Mouse (Mus musculus): ENCODE results near the gene Agpat2. TPM values are rescaled to one million over a fixed set of nuclear protein-coding genes. Genes with fewer than 3 reads are reported as not detected.

Agpat2 gene
- polyA plus RNA-seq, 1 experiment from 2014 or later = 24.6 TPM

- Histone ChIP-seq H3K9ac (no peak overlapping the region), H3K27ac (no peak overlapping the region), H3K4me1 (peaks cover 41% of the 10 kb centered on the region), H3K27me3 (no peaks in the 10 kb centered on the region), H3K9me3 (no peaks in the 10 kb centered on the region), H3K4me2 (replicated peaks) (no peak overlapping the region), H3K36me3 (no peaks in the 10 kb centered on the region), H3K4me3 (no peak overlapping the region)
- 72% methylated on average over 3 of the region's 3 CpGs for WGBS
- ATAC-seq (ENCODE audit: low FRiP score, low read depth) = no peak
Measured at GRCm38 (mm10) chr2:26544265-26544664, 60.0 kb downstream of the Agpat2 start.

- Histone ChIP-seq H3K4me2 (replicated peaks) (no peak overlapping the region), H3K9me3 (no peaks in the 10 kb centered on the region), H3K9ac (no peak overlapping the region), H3K4me1 (peaks cover 41% of the 10 kb centered on the region), H3K27ac (no peak overlapping the region), H3K36me3 (no peaks in the 10 kb centered on the region), H3K27me3 (no peaks in the 10 kb centered on the region), H3K4me3 (no peak overlapping the region)
- 87% methylated on average over 8 of the region's 8 CpGs for WGBS
- no peak for ATAC-seq (ENCODE audit: low FRiP score, low read depth)
Measured at GRCm38 (mm10) chr2:26543768-26544167, 60.4 kb downstream of the Agpat2 start.

- Histone ChIP-seq H3K9ac (no peak overlapping the region), H3K4me1 (peaks cover 41% of the 10 kb centered on the region), H3K9me3 (no peaks in the 10 kb centered on the region), H3K4me3 (no peak overlapping the region), H3K27me3 (no peaks in the 10 kb centered on the region), H3K36me3 (no peaks in the 10 kb centered on the region), H3K4me2 (replicated peaks) (no peak overlapping the region), H3K27ac (no peak overlapping the region)
- ATAC-seq (ENCODE audit: low FRiP score, low read depth) = no peak
- 72% methylated on average over 4 of the region's 4 CpGs for WGBS
Measured at GRCm38 (mm10) chr2:26543155-26543554, 61.1 kb downstream of the Agpat2 start.

MicroRNA genes within 50 kb of the gene (microRNA counts, 519-probe panel; counts per million panel counts)
- 4,554 counts per million, percentile 88 among the panel's probes with 10 or more counts for microRNA mmu-miR-126-3p
- 3,554 counts per million, percentile 65 among the panel's probes with 10 or more counts for microRNA mmu-miR-126-5p

Small RNA genes within 50 kb of the gene (microRNA-seq; reads per million reads assigned to microRNA genes)
- gene Mir126a = not detected
- not detected for gene Mir126b

Other genes with a start within 250 kb of the Agpat2 start
- 0.67 and 1.5 TPM in 2 replicates for gene Card9, start 243.5 kb downstream of the Agpat2 start, polyA plus RNA-seq (2015; fragmentation: Nextera tagmentation; extraction: Ambion mirVana)
- gene Snapc4, start 223.8 kb downstream of the Agpat2 start, polyA plus RNA-seq (2015; fragmentation: Nextera tagmentation; extraction: Ambion mirVana) = 29.3 and 36.1 TPM in 2 replicates
- 141 and 146 TPM in 2 replicates for gene Entr1, start 215.1 kb downstream of the Agpat2 start, polyA plus RNA-seq (2015; fragmentation: Nextera tagmentation; extraction: Ambion mirVana)
- 97.3 and 101 TPM in 2 replicates for gene Pmpca, start 215.1 kb downstream of the Agpat2 start, polyA plus RNA-seq (2015; fragmentation: Nextera tagmentation; extraction: Ambion mirVana)
- gene Inpp5e, start 195.2 kb downstream of the Agpat2 start, polyA plus RNA-seq (2015; fragmentation: Nextera tagmentation; extraction: Ambion mirVana) = 25.7 and 26.7 TPM in 2 replicates
- gene Sec16a, start 159.2 kb downstream of the Agpat2 start, polyA plus RNA-seq (2015; fragmentation: Nextera tagmentation; extraction: Ambion mirVana) = 24.9 and 28.1 TPM in 2 replicates
- gene Notch1, start 87.8 kb downstream of the Agpat2 start, polyA plus RNA-seq (2015; fragmentation: Nextera tagmentation; extraction: Ambion mirVana) = 13.7 and 15.5 TPM in 2 replicates
- 103 and 105 TPM in 2 replicates for gene Egfl7, start 24.4 kb downstream of the Agpat2 start, polyA plus RNA-seq (2015; fragmentation: Nextera tagmentation; extraction: Ambion mirVana)
- not detected in 2 replicates for gene Gm20532, start 17.8 kb downstream of the Agpat2 start, polyA plus RNA-seq (2015; fragmentation: Nextera tagmentation; extraction: Ambion mirVana)
- gene Fam69b, start 24.0 kb upstream of the Agpat2 start, polyA plus RNA-seq (2015; fragmentation: Nextera tagmentation; extraction: Ambion mirVana) = 61.0 and 61.5 TPM in 2 replicates
- gene Lcn4, start 66.9 kb upstream of the Agpat2 start, polyA plus RNA-seq (2015; fragmentation: Nextera tagmentation; extraction: Ambion mirVana) = not detected in 2 replicates